Mouse (Mus musculus) olfactory bulb, adult 2 months (tissue): ENCODE results near the gene Nfib.

Experiments used
- CTCF ChIP-seq: fragments of 200-500 bp; IDR thresholded peaks from 2 replicates; pipeline ENCODE4 v1.5.1; 2012; ENCODE audit warnings: low read depth, mild to moderate bottlenecking, low read length, moderate library complexity; ENCODE audit not compliant: insufficient read depth
- POLR2A ChIP-seq: fragments of 200-500 bp; IDR thresholded peaks from 2 replicates; pipeline ENCODE4 v1.6.1; 2012; ENCODE audit warnings: mild to moderate bottlenecking, low read depth, low read length, moderate library complexity; ENCODE audit not compliant: insufficient read depth

- TF ChIP-seq CTCF: no peak
- TF ChIP-seq POLR2A: no peak
Observed at GRCm38 (mm10) chr4:82623835-82624234, 81.7 kb downstream of the Nfib start.
